Mouse (Mus musculus) limb, embryonic 14.5 days (tissue): ENCODE measurements around the gene Slc37a1. TPM values are rescaled to one million over a fixed set of nuclear protein-coding genes. Genes with fewer than 3 reads are reported as not detected.

Experiments
- ATAC-seq: fragments of 200-750 bp; cut with Nextera tagmentation; 2 replicates; pipeline ENCODE4 v1.8.0; 2017; ENCODE audit warnings: low read depth, moderate number of reproducible peaks, moderate TSS enrichment; ENCODE audit not compliant: low FRiP score
- DNase-seq: peaks from one replicate; pipeline ENCODE4 v3.0.0-alpha.2; 2015; ENCODE audit warnings: low spot score
- H3K27ac ChIP-seq: fragments of 300-500 bp; sonication (generic); replicated peaks from 2 replicates; pipeline ENCODE4 v1.5.1; 2014; ENCODE audit warnings: low read depth, mild to moderate bottlenecking, low read length, moderate library complexity, mixed read lengths
- H3K27me3 ChIP-seq: fragments of 300-500 bp; sonication (generic); 2 replicates; pipeline ENCODE4 v1.6.1; 2014; ENCODE audit warnings: low read length, mixed read lengths; ENCODE audit not compliant: control insufficient read depth, insufficient read depth
- H3K36me3 ChIP-seq: fragments of 300-500 bp; sonication (generic); 2 replicates; pipeline ENCODE4 v1.6.1; 2014; ENCODE audit warnings: mild to moderate bottlenecking, low read length, moderate library complexity, mixed read lengths; ENCODE audit not compliant: control insufficient read depth, insufficient read depth
- H3K4me1 ChIP-seq: fragments of 300-500 bp; sonication (generic); 2 replicates; pipeline ENCODE4 v1.6.1; 2014; ENCODE audit warnings: antibody characterized with exemption, low read length, mixed read lengths; ENCODE audit not compliant: control insufficient read depth, insufficient read depth
- H3K4me2 ChIP-seq: fragments of 300-500 bp; sonication (generic); replicated peaks from 2 replicates; pipeline ENCODE4 v1.6.1; 2014; ENCODE audit warnings: low read depth, mild to moderate bottlenecking, low read length, moderate library complexity; ENCODE audit not compliant: severe bottlenecking
- H3K4me3 ChIP-seq: fragments of 300-500 bp; sonication (generic); replicated peaks from 2 replicates; pipeline ENCODE4 v1.5.1; 2014; ENCODE audit warnings: low read length
- H3K9ac ChIP-seq: fragments of 300-500 bp; sonication (generic); 2 replicates; pipeline ENCODE4 v1.6.1; 2014; ENCODE audit warnings: mild to moderate bottlenecking, low read depth, low read length, moderate library complexity; ENCODE audit not compliant: severe bottlenecking
- H3K9me3 ChIP-seq: fragments of 300-500 bp; sonication (generic); 2 replicates; pipeline ENCODE4 v1.6.1; 2016; ENCODE audit warnings: low read length; ENCODE audit not compliant: control insufficient read depth
- POLR2A ChIP-seq: fragments of 200-500 bp; IDR thresholded peaks from 2 replicates; pipeline ENCODE4 v1.8.0; 2012; ENCODE audit warnings: inconsistent platforms, mild to moderate bottlenecking, moderate library complexity, borderline replicate concordance; ENCODE audit not compliant: insufficient read depth, insufficient read length; ENCODE audit errors: extremely low read depth
- WGBS: fragments of 180-500 bp; shearing (Covaris S2); extraction: QIAGEN DNeasy Blood & Tissue Kit; methylation state at CpG from one replicate; pipeline ENCODE4 v1.1.7; 2014; 5-methylcytosine and 5-hydroxymethylcytosine counted together
- polyA plus RNA-seq, 2 experiments: library from polyadenylated mRNA; depleted of rRNA in 1 of 2; stranded (reverse) in 1 of 2; unstranded in 1 of 2; fragments of >200 nt; fragmentation: Nextera tagmentation in 1 of 2; extraction: Ambion mirVana in 1 of 2; gene quantifications; 2 replicates each; pipeline versions ENCODE4 v1.2.1 to v1.2.3; 2012 to 2014

Slc37a1 gene
- polyA plus RNA-seq, 2 experiments = 1.6 to 2.4 TPM

- H3K9ac ChIP-seq = 0 out of 2 replicates have a peak overlapping the region, but pooled peaks have one; percentile 7
- TF ChIP-seq POLR2A = no peak
- no peaks in the 10 kb centered on the region for H3K27me3 ChIP-seq
- no peaks in the 10 kb centered on the region for H3K9me3 ChIP-seq
- ATAC-seq (no peak), DNase-seq (no peak)
- H3K36me3 ChIP-seq = no peaks in the 10 kb centered on the region
- no peak overlapping the region for H3K4me3 ChIP-seq
- H3K4me1 ChIP-seq = no peaks in the 10 kb centered on the region
- H3K27ac ChIP-seq = no peak overlapping the region
- no peak overlapping the region for H3K4me2 ChIP-seq
- 48% methylated on average over 12 of the region's 13 CpGs for WGBS
These were observed 28.6 kb downstream of the Slc37a1 start for GRCm38 (mm10) chr17:31315046-31315792.

GRCm38 (mm10) chr17:31315993-31316392 lies 29.4 kb downstream of the Slc37a1 start:
- Histone ChIP-seq H3K27me3 (no peaks in the 10 kb centered on the region), H3K27ac (no peak overlapping the region), H3K4me3 (no peak overlapping the region), H3K36me3 (no peaks in the 10 kb centered on the region), H3K9me3 (no peaks in the 10 kb centered on the region), H3K4me1 (no peaks in the 10 kb centered on the region), H3K4me2 (no peak overlapping the region), H3K9ac (no peak overlapping the region)
- no peak for TF ChIP-seq POLR2A
- DNase-seq (no peak), ATAC-seq (no peak)
- 81% methylated on average over 6 of the region's 6 CpGs for WGBS

GRCm38 (mm10) chr17:31316998-31317397 lies 30.4 kb downstream of the Slc37a1 start:
- TF ChIP-seq POLR2A = no peak
- no peaks in the 10 kb centered on the region for H3K4me1 ChIP-seq
- DNase-seq (no peak), ATAC-seq (no peak)
- no peaks in the 10 kb centered on the region for H3K27me3 ChIP-seq
- H3K9ac ChIP-seq = no peak overlapping the region
- H3K4me3 ChIP-seq = no peak overlapping the region
- WGBS = 85% methylated on average over 3 of the region's 3 CpGs
- no peaks in the 10 kb centered on the region for H3K9me3 ChIP-seq
- no peak overlapping the region for H3K4me2 ChIP-seq
- H3K36me3 ChIP-seq = no peaks in the 10 kb centered on the region
- no peak overlapping the region for H3K27ac ChIP-seq

GRCm38 (mm10) chr17:31317521-31318272 lies 31.1 kb downstream of the Slc37a1 start:
- Histone ChIP-seq H3K4me3 (no peak overlapping the region), H3K27me3 (no peaks in the 10 kb centered on the region), H3K36me3 (no peaks in the 10 kb centered on the region), H3K4me1 (no peaks in the 10 kb centered on the region), H3K9ac (no peak overlapping the region), H3K9me3 (no peaks in the 10 kb centered on the region), H3K4me2 (no peak overlapping the region), H3K27ac (no peak overlapping the region)
- ATAC-seq (no peak), DNase-seq (no peak)
- TF ChIP-seq POLR2A = no peak
- WGBS = 42% methylated on average over 22 of the region's 22 CpGs

GRCm38 (mm10) chr17:31318906-31319767 lies 32.5 kb downstream of the Slc37a1 start:
- no peak overlapping the region for H3K4me2 ChIP-seq
- TF ChIP-seq POLR2A = no peak
- H3K9ac ChIP-seq = no peak overlapping the region
- WGBS = 87% methylated on average over 19 of the region's 19 CpGs
- H3K27ac ChIP-seq = no peak overlapping the region
- DNase-seq (no peak), ATAC-seq (no peak)
- H3K36me3 ChIP-seq = no peaks in the 10 kb centered on the region
- no peaks in the 10 kb centered on the region for H3K27me3 ChIP-seq
- no peak overlapping the region for H3K4me3 ChIP-seq
- no peaks in the 10 kb centered on the region for H3K4me1 ChIP-seq
- no peaks in the 10 kb centered on the region for H3K9me3 ChIP-seq
